Mouse (Mus musculus) neural tube, embryonic 10.5 days (tissue): Measurements from ENCODE around the gene Taar8c.
A peak's percentile ranks its signal among the peaks of the same experiment; 100 is the strongest.
"Not testable (repeated sequence)": the region's sequence is repeated elsewhere in the genome, so short reads cannot be mapped to it uniquely, and the experiment has no call there.

ENCODE experiments used
- DNase-seq: peaks from one replicate; pipeline ENCODE4 v3.0.0-alpha.2; 2017; ENCODE audit warnings: low spot score; ENCODE audit errors: extremely low spot score

Gene Taar8c

GRCm38 (mm10) chr10:24101812-24102211, at the start of gene Taar8c:
Gene Taar8c (minus strand): TSS chr10:24101912.
- DNase-seq: not testable (repeated sequence)

GRCm38 (mm10) chr10:24150086-24150485, 48.4 kb upstream of the Taar8c start:
- DNase-seq: no peak

- DNase-seq: peak; percentile 87
Measured at GRCm38 (mm10) chr10:24149135-24149781, 47.5 kb upstream of the Taar8c start, which contains the start of gene Stx7. Gene Stx7 (plus strand): TSS chr10:24149302.

- DNase-seq: no peak
Measured at GRCm38 (mm10) chr10:24142735-24143134, 41.0 kb upstream of the Taar8c start.

- no peak for DNase-seq
Measured at GRCm38 (mm10) chr10:24138623-24139261, 37.0 kb upstream of the Taar8c start.

- no peak for DNase-seq
Measured at GRCm38 (mm10) chr10:24134071-24134645, 32.4 kb upstream of the Taar8c start.

GRCm38 (mm10) chr10:24133132-24133531, 31.4 kb upstream of the Taar8c start:
- no peak for DNase-seq

GRCm38 (mm10) chr10:24132273-24132672, 30.6 kb upstream of the Taar8c start:
- DNase-seq: no peak

- DNase-seq: no peak
Measured at GRCm38 (mm10) chr10:24131451-24132262, 29.9 kb upstream of the Taar8c start.

- peak; percentile 40 for DNase-seq
Measured at GRCm38 (mm10) chr10:24111116-24111778, 9.5 kb upstream of the Taar8c start.

GRCm38 (mm10) chr10:24109434-24109833, 7.7 kb upstream of the Taar8c start, which contains the start of gene Taar9:
Gene Taar9 (minus strand): TSS chr10:24109534.
- DNase-seq: not testable (repeated sequence)

GRCm38 (mm10) chr10:24108236-24108635, 6.5 kb upstream of the Taar8c start:
- no peak for DNase-seq

- DNase-seq: no peak
Measured at GRCm38 (mm10) chr10:24107747-24108146, 6.0 kb upstream of the Taar8c start.

GRCm38 (mm10) chr10:24103299-24103698, 1.6 kb upstream of the Taar8c start:
- not testable (repeated sequence) for DNase-seq

GRCm38 (mm10) chr10:24097010-24097409, 4.7 kb downstream of the Taar8c start:
- DNase-seq: not testable (repeated sequence)

- no peak for DNase-seq
Measured at GRCm38 (mm10) chr10:24092194-24092593, 9.5 kb downstream of the Taar8c start, which contains the start of gene Taar8b. Gene Taar8b (minus strand): TSS chr10:24092294.

- DNase-seq: no peak
Measured at GRCm38 (mm10) chr10:24087168-24087567, 14.5 kb downstream of the Taar8c start.

- DNase-seq: no peak
Measured at GRCm38 (mm10) chr10:24086555-24086954, 15.2 kb downstream of the Taar8c start.

- DNase-seq: no peak
Measured at GRCm38 (mm10) chr10:24085936-24086335, 15.8 kb downstream of the Taar8c start.

- no peak for DNase-seq
Measured at GRCm38 (mm10) chr10:24080166-24080565, 21.5 kb downstream of the Taar8c start.

- not testable (repeated sequence) for DNase-seq
Measured at GRCm38 (mm10) chr10:24076200-24076599, 25.5 kb downstream of the Taar8c start, which contains the start of gene Taar8a. Gene Taar8a (plus strand): TSS chr10:24076500.
